Mouse (Mus musculus) CH12.LX (cell line): ENCODE data around the gene Car14. TPM values are rescaled to one million over a fixed set of nuclear protein-coding genes. Genes with fewer than 3 reads are reported as not detected.

ENCODE experiments used
- DNase-seq: peaks from one replicate; pipeline ENCODE4 v3.0.0-alpha.2; 2013; ENCODE audit errors: extremely low read depth
- H3K27ac ChIP-seq: 2 replicates; pipeline ENCODE4 v1.5.1; 2012; ENCODE audit warnings: low read depth, mild to moderate bottlenecking, control low read depth, moderate library complexity; ENCODE audit not compliant: insufficient read depth
- H3K27me3 ChIP-seq: replicated peaks from 2 replicates; pipeline ENCODE3; 2012; ENCODE audit warnings: inconsistent platforms
- H3K36me3 ChIP-seq, 2 experiments: replicated peaks in 1 of 2; 2 replicates each; pipeline versions ENCODE3 to v1.6.1; 2012; ENCODE audit warnings: inconsistent platforms in 1 of 2, low read length in 1 of 2, mild to moderate bottlenecking in 1 of 2, mixed read lengths in 1 of 2, moderate library complexity in 1 of 2; ENCODE audit not compliant: control insufficient read depth in 1 of 2, insufficient read depth in 1 of 2
- H3K4me1 ChIP-seq, 2 experiments: 2 replicates each; pipeline ENCODE4 v1.6.1; 2012; ENCODE audit warnings: inconsistent platforms in 1 of 2, moderate library complexity in 1 of 2; ENCODE audit not compliant: insufficient read depth in 2 of 2, control insufficient read depth in 1 of 2
- H3K4me2 ChIP-seq: 2 replicates; pipeline ENCODE4 v1.6.1; 2012; ENCODE audit warnings: low read depth, mild to moderate bottlenecking, control low read depth; ENCODE audit not compliant: poor library complexity, insufficient read depth, severe bottlenecking
- H3K4me3 ChIP-seq, 3 experiments: fragments of 150-350 bp in 1 of 3; sonication (generic) in 1 of 3; replicated peaks in 1 of 3; 2 replicates each; pipeline versions ENCODE3 to v1.5.1; 2011 to 2012; ENCODE audit warnings: low read depth in 2 of 3, low read length in 2 of 3, mild to moderate bottlenecking in 2 of 3, moderate library complexity in 2 of 3, control low read depth in 1 of 3, improper control_type of control experiment in 1 of 3, inconsistent platforms in 1 of 3, mixed read lengths in 1 of 3; ENCODE audit not compliant: poor library complexity in 1 of 3
- H3K79me2 ChIP-seq: replicated peaks from 2 replicates; pipeline ENCODE4 v1.6.1; 2012; ENCODE audit warnings: mild to moderate bottlenecking, moderate library complexity; ENCODE audit not compliant: control insufficient read depth, poor library complexity, insufficient read depth, severe bottlenecking; ENCODE audit errors: extremely low read depth
- H3K9ac ChIP-seq: 2 replicates; pipeline ENCODE4 v1.6.1; 2012; ENCODE audit warnings: low read depth, mild to moderate bottlenecking, control low read depth, moderate library complexity; ENCODE audit not compliant: insufficient read depth
- H3K9me3 ChIP-seq: replicated peaks from 2 replicates; pipeline ENCODE3; 2012; ENCODE audit warnings: low read length, inconsistent platforms, mixed read lengths
- BHLHE40 ChIP-seq: IDR thresholded peaks from 2 replicates; pipeline ENCODE4 v1.6.1; 2011; ENCODE audit warnings: mild to moderate bottlenecking, low read depth, low read length, improper control_type of control experiment
- CHD2 ChIP-seq: IDR thresholded peaks from 2 replicates; pipeline ENCODE4 v1.6.1; 2011; ENCODE audit warnings: low read length, improper control_type of control experiment
- CTCF ChIP-seq, 2 experiments: IDR thresholded peaks in 1 of 2; conservative IDR thresholded peaks in 1 of 2; 2 replicates each; pipeline ENCODE4 v1.5.1; 2011 to 2012; ENCODE audit warnings: low read depth in 2 of 2, low read length in 2 of 2, improper control_type of control experiment in 1 of 2, inconsistent platforms in 1 of 2, mild to moderate bottlenecking in 1 of 2, moderate library complexity in 1 of 2
- GABPA ChIP-seq: IDR thresholded peaks from 2 replicates; pipeline ENCODE4 v1.6.1; 2012; ENCODE audit warnings: low read depth, low read length, improper control_type of control experiment, inconsistent platforms; ENCODE audit not compliant: insufficient replicate concordance
- JUN ChIP-seq: IDR thresholded peaks from 2 replicates; pipeline ENCODE4 v1.6.1; 2011; ENCODE audit warnings: low read depth, mild to moderate bottlenecking, low read length, improper control_type of control experiment, moderate library complexity; ENCODE audit not compliant: insufficient read depth
- JUND ChIP-seq: conservative IDR thresholded peaks from 2 replicates; pipeline ENCODE4 v1.6.1; 2011; ENCODE audit warnings: low read depth, low read length, improper control_type of control experiment
- KAT2A ChIP-seq: IDR thresholded peaks from 2 replicates; pipeline ENCODE4 v1.6.1; 2012; ENCODE audit warnings: low read length, improper control_type of control experiment, inconsistent platforms; ENCODE audit not compliant: insufficient replicate concordance
- MAFK ChIP-seq: IDR thresholded peaks from 2 replicates; pipeline ENCODE4 v1.6.1; 2011; ENCODE audit warnings: low read length, improper control_type of control experiment; ENCODE audit not compliant: insufficient replicate concordance
- MAX ChIP-seq: IDR thresholded peaks from 2 replicates; pipeline ENCODE4 v1.6.1; 2011; ENCODE audit warnings: low read length, improper control_type of control experiment
- MAZ ChIP-seq: IDR thresholded peaks from 2 replicates; pipeline ENCODE4 v1.6.1; 2012; ENCODE audit warnings: low read depth, mild to moderate bottlenecking, inconsistent platforms, low read length, improper control_type of control experiment, moderate library complexity
- MEF2A ChIP-seq: IDR thresholded peaks from 2 replicates; pipeline ENCODE4 v1.6.1; 2014; ENCODE audit warnings: low read depth, mild to moderate bottlenecking, inconsistent platforms, low read length, improper control_type of control experiment, borderline replicate concordance
- MXI1 ChIP-seq: IDR thresholded peaks from 2 replicates; pipeline ENCODE4 v1.6.1; 2011; ENCODE audit warnings: mild to moderate bottlenecking, low read depth, low read length, improper control_type of control experiment
- NRF1 ChIP-seq: IDR thresholded peaks from 2 replicates; pipeline ENCODE4 v1.6.1; 2014; ENCODE audit warnings: low read depth, mild to moderate bottlenecking, inconsistent platforms, low read length, improper control_type of control experiment, moderate library complexity
- PAX5 ChIP-seq: IDR thresholded peaks from 2 replicates; pipeline ENCODE4 v1.6.1; 2012; ENCODE audit warnings: low read length, inconsistent platforms, mixed read lengths
- POLR2A ChIP-seq: IDR thresholded peaks from 2 replicates; pipeline ENCODE4 v1.6.1; 2011; ENCODE audit warnings: low read depth, mild to moderate bottlenecking, improper control_type of control experiment, low read length
- SIN3A ChIP-seq: IDR thresholded peaks from 2 replicates; pipeline ENCODE4 v1.6.1; 2012; ENCODE audit warnings: low read length, improper control_type of control experiment, inconsistent platforms
- TBP ChIP-seq: conservative IDR thresholded peaks from 2 replicates; pipeline ENCODE4 v1.6.1; 2011; ENCODE audit warnings: low read depth, low read length, improper control_type of control experiment
- TCF12 ChIP-seq: IDR thresholded peaks from 2 replicates; pipeline ENCODE4 v1.6.1; 2014; ENCODE audit warnings: low read depth, mild to moderate bottlenecking, inconsistent platforms, low read length, improper control_type of control experiment
- UBTF ChIP-seq: IDR thresholded peaks from 2 replicates; pipeline ENCODE4 v1.6.1; 2012; ENCODE audit warnings: low read depth, mild to moderate bottlenecking, inconsistent platforms, low read length, improper control_type of control experiment, moderate library complexity
- USF1 ChIP-seq: IDR thresholded peaks from 2 replicates; pipeline ENCODE4 v1.6.1; 2014; ENCODE audit warnings: low read depth, mild to moderate bottlenecking, inconsistent platforms, low read length, improper control_type of control experiment
- ZC3H11A ChIP-seq: IDR thresholded peaks from 2 replicates; pipeline ENCODE4 v1.6.1; 2012; ENCODE audit warnings: low read depth, mild to moderate bottlenecking, inconsistent platforms, low read length, improper control_type of control experiment
- ZMIZ1 ChIP-seq: IDR thresholded peaks from 2 replicates; pipeline ENCODE4 v1.6.1; 2012; ENCODE audit warnings: low read depth, mild to moderate bottlenecking, inconsistent platforms, low read length, improper control_type of control experiment
- ZNF384 ChIP-seq: IDR thresholded peaks from 2 replicates; pipeline ENCODE4 v1.6.1; 2012; ENCODE audit warnings: low read depth, low read length, improper control_type of control experiment, inconsistent platforms
- dilution Hi-C: fragments of 300-500 bp; cut with MboI; formaldehyde crosslinking; loops from 2 replicates; pipeline ENCODE4 v1.14.3; 2020; ENCODE audit warnings: low sequenced_read_pairs; ENCODE audit not compliant: extremely low pct_unique_long_range_greater_than_20kb, extremely low pct_ligation_motif_present
- in situ Hi-C: fragments of 300-500 bp; cut with MboI; formaldehyde crosslinking; loops from 3 replicates; pipeline ENCODE4 v1.14.3; 2019; ENCODE audit warnings: low sequenced_read_pairs, low pct_ligation_motif_present, low pct_unique_long_range_greater_than_20kb, mixed read lengths
- polyA plus RNA-seq: library from polyadenylated mRNA; unstranded; fragments of >175 nt; gene quantifications from 2 replicates; pipeline ENCODE4 v1.2.1, GENCODE M21; 2012; ENCODE audit warnings: low read depth; ENCODE audit not compliant: insufficient read length
- total RNA-seq, 2 experiments: library from RNA; depleted of rRNA; stranded (reverse); fragments of 300-350 nt in 1 of 2; fragments of >200 nt in 1 of 2; gene quantifications; 2 replicates each; pipeline ENCODE4 v1.2.3; 2012 to 2014

Car14 gene
- total and polyA plus RNA-seq, 3 experiments: 0.13 to 0.36 TPM; not detected in 1

DNA sequence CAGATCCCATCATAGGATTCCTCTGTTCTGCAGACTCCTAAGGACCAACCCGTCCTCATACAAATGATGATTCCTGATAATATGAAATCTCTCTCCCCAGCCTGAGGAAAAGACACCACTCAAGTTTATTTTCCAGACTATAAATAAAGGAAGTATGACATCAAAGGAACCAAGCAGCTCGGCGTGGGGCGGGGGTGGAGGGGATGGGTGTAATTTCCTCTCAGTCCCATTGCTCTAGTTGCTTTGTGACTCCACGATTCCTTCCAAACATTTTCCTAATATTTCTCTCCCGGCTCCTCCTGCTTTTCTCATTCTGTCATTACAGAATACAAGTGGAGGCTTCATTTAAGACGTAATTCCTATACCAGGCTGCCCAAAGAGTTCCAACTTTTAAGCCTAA, 11.4 kb downstream of the Car14 start:
- dilution Hi-C loops: no loop called here
- H3K79me2 ChIP-seq: peaks cover 16% of the 10 kb centered on the region
- DNase-seq: no peak
- no peaks in the 10 kb centered on the region for H3K9me3 ChIP-seq
- peaks cover 11 to 58% of the 10 kb centered on the region in 2 experiments for H3K4me1 ChIP-seq
- in situ Hi-C loops: no loop called here
- no peak for TF ChIP-seq GABPA
- TF ChIP-seq ZC3H11A: no peak
- TF ChIP-seq JUN: no peak
- TF ChIP-seq JUND: no peak
- TF ChIP-seq CTCF (conservative IDR thresholded peaks at IDR 0.05 in 1 of 2, IDR thresholded peaks at IDR 0.05 in 1 of 2; ENCODE audit: low read depth in 2 of 2, low read length in 2 of 2): no peak
- TF ChIP-seq KAT2A: no peak
- TF ChIP-seq ZNF384: no peak
- TF ChIP-seq MAFK: no peak
- no peak for TF ChIP-seq ZMIZ1
- TF ChIP-seq UBTF: no peak
- TF ChIP-seq SIN3A: no peak
- no peak for TF ChIP-seq POLR2A
- TF ChIP-seq MEF2A: no peak
- TF ChIP-seq MXI1: no peak
- H3K27ac ChIP-seq: no peak overlapping the region
- H3K36me3 ChIP-seq: peaks cover 12 to 31% of the 10 kb centered on the region in 2 experiments
- peak overlapping the region; percentile 63 for H3K9ac ChIP-seq
- peak overlapping the region; percentile 41 to 52 (median 45) for H3K4me3 ChIP-seq
- H3K4me2 ChIP-seq: peak overlapping the region; percentile 93
- no peaks in the 10 kb centered on the region for H3K27me3 ChIP-seq

DNA sequence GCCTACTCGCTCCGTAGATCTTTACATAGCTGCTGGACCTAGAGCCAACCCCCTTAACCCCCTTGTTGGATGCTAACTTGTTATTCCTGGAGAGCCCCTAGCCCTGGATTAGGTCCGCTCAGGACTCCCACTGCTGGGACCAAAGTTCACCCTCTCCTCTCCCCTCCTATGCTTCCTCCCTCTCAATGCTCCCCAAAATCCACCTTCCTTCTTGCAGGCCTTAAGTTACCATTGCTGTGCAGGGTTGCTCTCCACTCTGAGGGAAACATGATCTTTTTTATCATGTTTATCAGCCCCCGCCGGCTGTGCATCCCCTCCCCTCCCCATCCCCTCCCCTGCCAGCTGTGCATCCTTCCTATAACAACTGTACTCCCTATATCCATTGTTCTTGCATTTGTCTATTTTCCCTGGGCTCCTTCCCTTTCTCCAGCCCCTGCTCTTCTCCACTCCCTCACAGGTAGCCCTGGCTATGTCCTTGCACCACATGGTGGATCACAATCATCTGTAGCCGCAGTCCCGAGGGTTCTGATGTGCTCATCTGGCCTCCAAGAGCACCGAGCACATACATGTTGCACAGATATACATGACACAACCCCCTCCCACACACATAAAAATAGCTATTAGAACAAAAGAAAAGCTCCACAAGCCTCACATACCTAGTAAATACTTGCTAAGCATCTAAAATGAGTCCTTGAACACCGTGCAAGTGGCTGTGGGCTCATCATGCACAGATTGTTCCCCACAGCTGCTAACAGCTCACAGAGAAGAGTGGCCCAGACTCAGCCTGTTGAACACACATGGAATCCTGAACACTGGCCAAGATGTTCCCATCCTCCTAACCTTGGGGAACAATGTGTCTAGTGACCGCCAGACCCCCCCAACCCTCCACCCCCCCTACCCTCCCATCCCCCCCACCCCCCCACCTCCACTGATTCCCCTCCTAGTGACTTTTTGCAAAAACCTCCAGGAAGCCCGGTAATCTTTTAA, 12.1 kb downstream of the Car14 start:
- Histone ChIP-seq H3K4me1 (peaks cover 18 to 61% of the 10 kb centered on the region in 2 experiments), H3K36me3 (peaks cover 17 to 32% of the 10 kb centered on the region in 2 experiments), H3K4me3 (peak overlapping the region; percentile 51 to 54 (median 53)), H3K27me3 (no peaks in the 10 kb centered on the region), H3K9ac (no peak overlapping the region), H3K79me2 (peaks cover 16% of the 10 kb centered on the region), H3K27ac (no peak overlapping the region), H3K4me2 (peak overlapping the region; percentile 93), H3K9me3 (no peaks in the 10 kb centered on the region)
- TF ChIP-seq CHD2 (no peak), BHLHE40 (no peak), MAX (no peak), ZMIZ1 (no peak), TBP (no peak), JUND (no peak), SIN3A (no peak), TCF12 (no peak), MAZ (no peak), PAX5 (no peak), NRF1 (no peak), USF1 (no peak)
- no peak for DNase-seq
- in situ Hi-C loops: no loop called here
- dilution Hi-C loops: no loop called here
